Mouse (Mus musculus) myocyte (in vitro differentiated cells): ENCODE results near the gene Rxfp4. TPM values are rescaled to one million over a fixed set of nuclear protein-coding genes. Genes with fewer than 3 reads are reported as not detected.
A peak's percentile ranks its signal among the peaks of the same experiment; 100 is the strongest.

Experiments used
- H3K27me3 ChIP-seq: one replicate; pipeline ENCODE4 v1.6.1; 2011; ENCODE audit not compliant: control insufficient read depth, insufficient read depth, insufficient read length
- H3K36me3 ChIP-seq: one replicate; pipeline ENCODE4 v1.6.1; 2011; ENCODE audit not compliant: control insufficient read depth, insufficient read depth
- H3K4me2 ChIP-seq: one replicate; pipeline ENCODE4 v1.6.1; 2011; ENCODE audit warnings: low read depth, control low read depth
- H3K4me3 ChIP-seq: one replicate; pipeline ENCODE4 v1.5.1; 2011; ENCODE audit warnings: mild to moderate bottlenecking, control low read depth, moderate library complexity
- H3K79me2 ChIP-seq: one replicate; pipeline ENCODE4 v1.6.1; 2011; ENCODE audit not compliant: control insufficient read depth, insufficient read depth
- H3ac ChIP-seq: one replicate; pipeline ENCODE4 v1.6.1; 2011; ENCODE audit not compliant: control insufficient read depth, insufficient read length
- CEBPB ChIP-seq: IDR thresholded peaks from 2 replicates; pipeline ENCODE4 v1.6.1; 2011; ENCODE audit warnings: mild to moderate bottlenecking, moderate library complexity; ENCODE audit not compliant: poor library complexity, insufficient read depth, severe bottlenecking
- E2F4 ChIP-seq: IDR thresholded peaks from one replicate; pipeline ENCODE4 v1.6.1; 2011; ENCODE audit warnings: mild to moderate bottlenecking, control low read depth, moderate library complexity; ENCODE audit not compliant: insufficient read depth
- MAX ChIP-seq: IDR thresholded peaks from one replicate; pipeline ENCODE4 v1.6.1; 2011; ENCODE audit warnings: low read depth, mild to moderate bottlenecking, control low read depth
- MYOD1 ChIP-seq, 3 experiments: IDR thresholded peaks; one replicate each; pipeline ENCODE4 v1.6.1; 2011; ENCODE audit warnings: control low read depth in 2 of 3, low read depth in 2 of 3, mild to moderate bottlenecking in 2 of 3, moderate library complexity in 1 of 3; ENCODE audit not compliant: insufficient read length in 2 of 3, control insufficient read depth in 1 of 3
- MYOG ChIP-seq, 3 experiments: IDR thresholded peaks; one replicate each; pipeline ENCODE4 v1.6.1; 2011; ENCODE audit warnings: control low read depth in 2 of 3, low read depth in 2 of 3, mild to moderate bottlenecking in 2 of 3; ENCODE audit not compliant: insufficient read length in 2 of 3, control insufficient read depth in 1 of 3, insufficient read depth in 1 of 3
- POLR2A ChIP-seq: IDR thresholded peaks from one replicate; pipeline ENCODE4 v1.6.1; 2011; ENCODE audit warnings: low read depth, mild to moderate bottlenecking, control low read depth, moderate library complexity; ENCODE audit not compliant: insufficient read length
- POLR2AphosphoS2 ChIP-seq: IDR thresholded peaks from one replicate; pipeline ENCODE4 v1.6.1; 2011; ENCODE audit warnings: low read depth, control low read depth; ENCODE audit not compliant: insufficient read length
- REST ChIP-seq: IDR thresholded peaks from one replicate; pipeline ENCODE4 v1.6.1; 2011; ENCODE audit warnings: mild to moderate bottlenecking, control low read depth, moderate library complexity; ENCODE audit not compliant: insufficient read depth, insufficient read length
- SRF ChIP-seq: IDR thresholded peaks from one replicate; pipeline ENCODE4 v1.6.1; 2011; ENCODE audit warnings: low read depth; ENCODE audit not compliant: control insufficient read depth, insufficient read length
- TCF12 ChIP-seq: IDR thresholded peaks from one replicate; pipeline ENCODE4 v1.6.1; 2011; ENCODE audit warnings: mild to moderate bottlenecking, control low read depth; ENCODE audit not compliant: poor library complexity, insufficient read depth, severe bottlenecking
- TCF3 ChIP-seq: IDR thresholded peaks from one replicate; pipeline ENCODE4 v1.6.1; 2011; ENCODE audit warnings: low read depth, control low read depth; ENCODE audit not compliant: insufficient read length
- USF1 ChIP-seq: IDR thresholded peaks from one replicate; pipeline ENCODE4 v1.6.1; 2011; ENCODE audit warnings: low read depth, mild to moderate bottlenecking, control low read depth, moderate library complexity
- polyA plus RNA-seq: library from polyadenylated mRNA; unstranded; fragments of >200 nt; fragmentation: generic; extraction: Trizol; gene quantifications from one replicate; pipeline ENCODE4 v1.2.1, GENCODE M21; 2012; ENCODE audit warnings: missing spikeins

The Rxfp4 gene
- polyA plus RNA-seq, 1 experiment, result not detected

DNA sequence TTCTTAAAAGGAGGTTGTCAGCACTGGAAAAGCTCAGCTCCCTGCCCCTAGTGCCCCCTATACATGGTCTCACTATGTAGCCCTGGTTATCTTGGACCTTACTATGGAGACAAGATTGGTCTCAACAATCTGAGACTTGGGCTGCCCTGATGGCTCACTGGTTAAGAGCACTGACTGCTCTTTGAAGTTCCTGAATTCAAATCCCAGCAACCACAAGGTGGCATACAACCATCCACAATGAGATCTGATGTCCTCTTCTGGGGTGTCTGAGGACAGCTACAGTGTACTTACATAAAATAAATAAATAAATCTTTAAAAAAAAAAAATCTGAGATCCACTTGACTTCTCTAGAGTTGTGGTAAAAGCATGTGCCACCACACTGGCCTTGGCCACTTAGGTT lies 42.6 kb upstream of the Rxfp4 start:
- H3K79me2 ChIP-seq, result peaks cover 10% of the 10 kb centered on the region

GRCm38 (mm10) chr3:88689079-88689478 lies 36.1 kb upstream of the Rxfp4 start:
- Histone ChIP-seq H3K27me3 (no peaks in the 10 kb centered on the region), H3K4me2 (no peak overlapping the region), H3ac (no peak overlapping the region), H3K79me2 (peaks cover 53% of the 10 kb centered on the region), H3K4me3 (no peak overlapping the region), H3K36me3 (peaks cover 54% of the 10 kb centered on the region)
- no peak for TF ChIP-seq REST
- TF ChIP-seq E2F4, result no peak

More for the DNA sequence above, 42.6 kb upstream of the Rxfp4 start:
- no peak for TF ChIP-seq REST
- no peak for TF ChIP-seq MYOD1 (IDR thresholded peaks at IDR 0.05; ENCODE audit: control insufficient read depth in 1 of 3, insufficient read length in 2 of 3, low read depth in 2 of 3)
- no peak for TF ChIP-seq E2F4
- no peak for TF ChIP-seq SRF
- TF ChIP-seq MYOG (IDR thresholded peaks at IDR 0.05; ENCODE audit: control insufficient read depth in 1 of 3, insufficient read depth in 1 of 3, insufficient read length in 2 of 3, low read depth in 2 of 3), result no peak
- TF ChIP-seq CEBPB, result no peak
- no peak for TF ChIP-seq POLR2A
- no peak for TF ChIP-seq POLR2AphosphoS2
- no peak for TF ChIP-seq MAX
- TF ChIP-seq TCF12, result no peak
- TF ChIP-seq USF1, result no peak
- no peak for TF ChIP-seq TCF3
- no peak overlapping the region for H3K4me3 ChIP-seq
- H3K36me3 ChIP-seq, result peaks cover 89% of the 10 kb centered on the region
- H3K27me3 ChIP-seq, result no peaks in the 10 kb centered on the region
- no peak overlapping the region for H3ac ChIP-seq
- no peak overlapping the region for H3K4me2 ChIP-seq

- peaks cover 35% of the 10 kb centered on the region for H3K36me3 ChIP-seq
- peaks cover 53% of the 10 kb centered on the region for H3K79me2 ChIP-seq
- H3K4me3 ChIP-seq, result peak overlapping the region; percentile 95
- peak overlapping the region; percentile 83 for H3ac ChIP-seq
- H3K27me3 ChIP-seq, result no peaks in the 10 kb centered on the region
- peak overlapping the region; percentile 96 for H3K4me2 ChIP-seq
- TF ChIP-seq E2F4, result no peak
- no peak for TF ChIP-seq POLR2A
- no peak for TF ChIP-seq USF1
- TF ChIP-seq TCF12, result no peak
- TF ChIP-seq CEBPB, result no peak
- TF ChIP-seq SRF, result no peak
- TF ChIP-seq POLR2AphosphoS2, result no peak
- TF ChIP-seq REST, result no peak
- no peak for TF ChIP-seq MYOG (IDR thresholded peaks at IDR 0.05; ENCODE audit: control insufficient read depth in 1 of 3, insufficient read depth in 1 of 3, insufficient read length in 2 of 3, low read depth in 2 of 3)
- no peak for TF ChIP-seq TCF3
- TF ChIP-seq MYOD1 (IDR thresholded peaks at IDR 0.05; ENCODE audit: control insufficient read depth in 1 of 3, insufficient read length in 2 of 3, low read depth in 2 of 3), result no peak
- no peak for TF ChIP-seq MAX
Observed at GRCm38 (mm10) chr3:88686734-88687611, 34.0 kb upstream of the Rxfp4 start.

DNA sequence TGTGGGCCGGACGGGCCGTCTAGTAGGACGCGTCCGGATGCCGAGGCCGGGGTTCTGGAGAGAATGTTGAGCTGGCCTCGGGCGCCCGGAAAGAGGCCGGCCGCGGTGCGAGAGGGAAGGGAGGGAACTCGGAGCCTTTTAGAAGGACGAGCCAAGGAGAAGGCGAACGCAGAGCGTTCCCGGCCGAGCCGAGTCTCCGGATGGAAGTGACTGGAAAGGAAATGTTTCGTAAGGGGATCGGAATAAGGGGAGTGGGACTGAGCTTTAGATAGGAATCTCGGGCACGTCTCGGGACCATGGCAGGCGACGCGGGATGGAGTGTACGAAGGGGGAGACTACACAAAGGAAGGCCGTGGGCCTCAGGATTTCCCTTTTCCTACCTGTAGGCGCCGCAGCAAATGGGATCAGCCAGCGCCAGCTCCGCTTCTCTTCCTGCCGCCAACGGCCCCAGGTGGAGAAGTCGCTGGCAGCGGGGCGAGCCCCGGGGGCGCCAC lies 33.1 kb upstream of the Rxfp4 start:
- peaks cover 30% of the 10 kb centered on the region for H3K36me3 ChIP-seq
- H3K4me2 ChIP-seq, result peak overlapping the region; percentile 96
- peak overlapping the region; percentile 95 for H3K4me3 ChIP-seq
- peak overlapping the region; percentile 83 for H3ac ChIP-seq
- H3K27me3 ChIP-seq, result no peaks in the 10 kb centered on the region
- no peak for TF ChIP-seq POLR2AphosphoS2
- TF ChIP-seq MYOG (IDR thresholded peaks at IDR 0.05; ENCODE audit: control insufficient read depth in 1 of 3, insufficient read depth in 1 of 3, insufficient read length in 2 of 3, low read depth in 2 of 3), result no peak
- TF ChIP-seq REST, result no peak
- no peak for TF ChIP-seq TCF12
- TF ChIP-seq MYOD1 (IDR thresholded peaks at IDR 0.05; ENCODE audit: control insufficient read depth in 1 of 3, insufficient read length in 2 of 3, low read depth in 2 of 3), result no peak
- no peak for TF ChIP-seq TCF3
- TF ChIP-seq POLR2A, result no peak
- no peak for TF ChIP-seq SRF
- no peak for TF ChIP-seq E2F4
- no peak for TF ChIP-seq MAX
- TF ChIP-seq USF1, result no peak
- TF ChIP-seq CEBPB, result no peak
- H3K79me2 ChIP-seq, result peaks cover 53% of the 10 kb centered on the region
